Mouse (Mus musculus): ENCODE data around the gene Mafk. TPM values are rescaled to one million over a fixed set of nuclear protein-coding genes. Genes with fewer than 3 reads are reported as not detected.
"Not testable (repeated sequence)": the region's sequence is repeated elsewhere in the genome, so short reads cannot be mapped to it uniquely, and the experiment has no call there.

Gene Mafk
- 72.4 and 83.0 TPM in 2 replicates for total RNA-seq (2015; ENCODE audit: low replicate concordance)
- 147 and 218 TPM in 2 replicates for total RNA-seq (2017; ENCODE audit: low replicate concordance)

DNA sequence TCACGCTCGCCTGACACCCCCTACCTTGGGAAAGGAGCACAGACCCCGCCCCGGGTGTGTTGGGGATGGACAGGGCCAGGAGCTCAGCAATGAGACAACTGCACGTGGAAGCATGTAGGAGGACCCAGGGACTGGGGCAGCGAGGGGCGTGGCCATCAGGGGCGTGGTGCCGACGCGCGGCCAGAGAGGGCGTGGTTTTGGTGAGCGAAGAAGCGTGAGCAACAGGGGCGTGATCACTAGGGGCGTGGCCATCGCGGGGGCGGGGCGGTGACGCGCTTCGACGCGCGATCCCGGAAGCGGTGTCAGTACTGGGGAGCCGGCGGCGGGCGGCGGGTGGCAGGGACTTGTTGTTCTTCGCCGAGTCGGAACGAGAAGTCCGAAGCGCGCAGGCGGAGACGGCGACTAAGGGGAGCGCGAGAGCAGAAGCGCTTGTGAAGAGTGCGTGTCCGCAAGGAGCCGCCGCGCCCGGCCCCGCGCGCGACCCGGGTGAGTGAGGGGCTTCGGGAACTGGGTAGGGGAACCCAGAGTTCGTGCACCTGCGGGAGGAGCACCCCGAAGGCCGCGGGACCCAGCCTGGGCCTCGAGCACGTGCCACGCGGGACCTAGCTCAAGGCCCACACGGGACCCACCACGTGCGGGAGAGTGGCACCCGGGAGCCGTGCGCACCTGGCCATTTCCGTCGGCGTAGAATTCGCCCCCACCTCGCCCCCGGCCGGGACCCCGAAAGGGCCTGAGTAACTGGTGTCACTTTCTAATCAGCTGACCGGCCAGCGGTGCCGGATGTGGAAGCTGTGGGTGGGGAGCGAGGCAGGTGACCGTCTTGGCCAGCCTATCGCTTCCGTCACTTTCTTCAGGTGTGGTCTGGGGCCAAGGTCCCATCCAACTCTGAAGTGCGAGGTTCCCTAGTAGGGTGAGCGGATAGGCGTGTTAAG is at the start of gene Mafk:
Gene Mafk (plus strand): TSS at position 287 of the 932 bp plus-strand sequence.
- ATAC-seq (replicated peaks; ENCODE audit: low FRiP score, poor library complexity, severe bottlenecking), result peak; percentile 70

DNA sequence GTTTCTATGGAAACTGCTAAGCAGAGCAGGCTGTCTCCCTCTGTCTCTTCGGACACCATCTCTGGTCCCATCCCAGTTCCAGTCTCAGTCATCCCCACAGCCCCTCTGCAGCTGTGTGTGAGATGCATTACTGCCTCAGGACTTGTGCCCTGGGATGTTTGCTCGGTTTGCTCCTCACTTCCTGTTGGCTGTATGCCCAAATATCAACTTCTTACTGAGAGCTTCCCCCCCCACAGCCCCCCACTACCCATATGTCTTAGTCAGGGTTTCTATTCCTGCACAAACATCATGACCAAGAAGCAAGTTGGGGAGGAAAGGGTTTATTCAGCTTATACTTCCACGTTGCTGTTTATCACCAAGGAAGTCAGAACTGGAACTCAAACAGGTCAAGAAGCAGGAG is 48.7 kb upstream of the Mafk start:
- not testable (repeated sequence) for ATAC-seq (replicated peaks; ENCODE audit: low FRiP score, poor library complexity, severe bottlenecking)

DNA sequence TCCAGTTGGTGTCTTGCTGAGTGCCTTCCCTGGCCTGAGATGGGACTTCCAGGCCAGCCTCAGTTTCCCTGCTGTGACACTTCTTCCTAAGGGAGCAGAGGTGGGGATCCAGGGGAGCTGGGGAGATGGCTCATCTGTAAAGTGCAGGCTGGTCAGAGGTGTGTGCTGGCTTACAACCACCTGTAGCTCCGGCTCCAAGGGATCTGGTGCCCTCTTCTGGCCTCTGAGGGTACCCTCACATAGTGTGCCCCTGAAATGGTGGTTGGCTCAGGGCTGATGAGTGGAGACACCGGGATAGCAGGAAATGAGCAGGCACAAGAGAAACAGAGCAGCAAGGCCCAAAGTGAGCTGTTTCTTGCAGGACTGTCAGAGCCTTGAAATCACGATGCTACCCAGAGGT is 45.5 kb upstream of the Mafk start:
- ATAC-seq (replicated peaks; ENCODE audit: low FRiP score, poor library complexity, severe bottlenecking), result peak; percentile 75

DNA sequence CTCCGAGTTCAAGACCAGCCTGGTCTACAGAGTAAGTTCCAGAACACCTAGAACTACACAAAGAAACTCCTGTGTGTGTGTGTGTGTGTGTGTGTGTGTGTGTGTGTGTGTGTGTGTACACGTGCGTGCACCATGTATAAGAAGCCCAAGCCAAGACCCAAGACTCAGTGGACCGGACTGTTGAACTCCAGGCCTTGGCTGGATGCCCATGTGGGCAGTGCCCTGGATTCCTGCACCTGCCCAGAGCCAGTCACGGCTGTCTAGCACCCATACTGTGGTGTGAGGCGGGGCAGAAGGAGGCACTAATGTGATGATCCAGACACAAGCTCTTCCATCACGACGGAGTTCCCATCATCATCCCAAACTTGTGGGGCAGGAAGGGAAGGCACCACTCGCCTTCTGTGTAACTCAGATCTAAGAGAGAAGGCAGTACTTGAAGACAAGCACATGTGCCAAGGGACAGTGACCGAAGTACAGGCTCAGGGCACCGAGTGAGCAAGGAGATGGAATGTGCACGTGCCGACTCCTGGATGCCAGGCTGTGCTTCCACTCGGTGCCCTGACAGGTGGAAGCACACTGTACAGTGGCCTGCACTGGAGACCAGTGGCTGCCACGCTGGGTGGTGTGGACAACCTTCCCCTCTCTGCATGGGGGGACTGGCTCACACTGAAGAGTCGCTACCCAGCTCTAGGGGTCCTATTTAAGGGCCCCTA is 41.7 kb upstream of the Mafk start:
- ATAC-seq (replicated peaks; ENCODE audit: low FRiP score, poor library complexity, severe bottlenecking), result no peak

DNA sequence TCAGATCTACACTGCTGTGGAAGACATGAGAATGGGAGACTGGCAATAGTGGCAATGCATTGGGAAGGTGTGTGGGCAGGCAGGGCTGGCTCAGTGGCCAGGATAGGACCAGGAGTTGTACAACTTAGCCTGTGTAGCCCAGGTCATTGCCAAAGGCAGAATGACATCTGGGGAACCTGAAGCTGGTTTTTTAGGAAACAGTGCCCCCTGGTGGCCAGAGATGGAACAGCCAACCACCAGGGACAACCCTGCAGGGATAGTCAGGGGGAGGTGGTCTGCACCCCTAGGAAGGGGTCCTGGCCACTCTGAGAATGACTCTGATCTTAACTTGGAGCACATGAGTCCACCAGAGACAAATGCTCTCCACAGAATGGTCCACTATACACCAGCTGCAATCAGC is 40.8 kb upstream of the Mafk start:
- ATAC-seq (replicated peaks; ENCODE audit: low FRiP score, poor library complexity, severe bottlenecking), result peak; percentile 56

DNA sequence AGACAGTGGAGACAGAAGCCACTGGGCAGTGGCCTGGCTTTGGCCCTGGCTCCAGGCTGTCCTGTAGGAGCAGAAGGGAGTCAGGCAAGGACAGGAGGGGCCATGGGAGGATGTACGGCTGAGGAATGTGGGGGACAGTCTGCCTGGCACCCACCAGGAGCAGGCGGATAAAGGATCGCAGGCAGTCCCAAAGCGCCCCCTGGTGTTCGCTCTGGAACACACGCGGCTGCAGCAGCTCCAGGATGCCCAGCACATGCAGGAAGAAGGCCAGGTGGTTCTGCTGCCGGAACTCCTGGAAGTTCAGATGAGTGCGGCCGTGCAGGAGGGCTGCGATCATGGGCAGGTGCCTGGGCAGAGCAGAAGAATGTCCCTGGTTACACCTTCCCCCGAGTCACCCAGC is 36.6 kb upstream of the Mafk start:
- peak; percentile 40; the same call in 1 of the 2 replicates for ATAC-seq (replicated peaks; ENCODE audit: low FRiP score, poor library complexity, severe bottlenecking)

DNA sequence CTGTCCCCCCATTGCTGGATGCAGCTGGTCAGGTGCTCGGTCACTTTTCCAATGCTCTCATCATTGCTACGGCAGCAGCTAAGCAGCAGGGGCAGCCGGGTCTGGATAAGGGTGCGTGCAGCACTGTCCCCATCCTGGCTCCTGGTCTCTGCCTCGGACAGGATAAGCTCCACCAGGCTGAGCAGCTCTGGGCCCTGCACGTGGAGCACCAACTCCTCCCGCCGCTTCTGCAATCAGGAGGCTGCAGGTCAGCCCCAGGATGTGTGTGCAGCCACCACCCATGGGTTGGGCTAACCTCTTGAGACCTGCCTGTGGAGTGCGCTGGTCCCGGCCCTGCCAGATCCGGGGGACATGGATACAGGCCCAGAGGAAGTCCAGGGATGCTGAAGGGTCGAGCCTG is 35.2 kb upstream of the Mafk start:
- ATAC-seq (replicated peaks; ENCODE audit: low FRiP score, poor library complexity, severe bottlenecking), result no peak

DNA sequence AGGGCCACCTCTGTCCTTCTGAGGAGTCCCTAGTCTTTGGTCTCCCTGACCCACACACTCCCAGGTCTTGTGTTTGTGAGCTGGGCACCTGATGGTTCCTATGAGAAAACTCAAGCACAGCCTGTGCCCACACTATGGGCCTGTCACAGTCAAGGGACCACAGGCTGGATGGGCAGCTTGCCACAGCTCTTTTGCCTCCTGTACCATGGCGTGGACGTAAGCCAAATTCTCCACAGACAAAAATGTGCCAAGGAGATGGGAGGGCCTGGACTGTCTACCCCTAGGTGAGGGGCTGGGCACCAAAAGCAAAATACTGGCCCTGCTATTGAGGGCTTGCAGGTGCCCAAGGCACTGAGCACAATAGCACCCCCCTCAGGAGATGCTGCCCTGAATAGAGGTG is 34.7 kb upstream of the Mafk start:
- ATAC-seq (replicated peaks; ENCODE audit: low FRiP score, poor library complexity, severe bottlenecking), result no peak

DNA sequence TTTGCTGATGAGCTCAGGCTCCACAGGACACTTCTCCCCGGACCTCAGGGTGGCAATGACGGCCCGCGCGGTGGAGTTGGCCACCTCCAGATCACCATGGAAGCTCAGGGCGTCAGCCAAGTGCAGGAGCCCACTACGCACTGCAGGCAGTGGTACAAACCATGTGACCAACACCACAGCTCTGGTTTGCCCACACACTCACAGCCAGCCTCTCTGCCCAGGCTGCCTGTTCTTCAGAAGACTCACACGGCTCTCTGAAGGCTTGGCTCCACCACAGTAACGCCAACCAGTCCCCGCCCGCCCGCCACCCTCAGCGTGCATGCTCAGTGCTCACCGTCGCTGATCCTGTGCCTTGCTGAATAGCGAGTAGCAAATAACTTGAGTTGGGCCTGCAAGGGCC is 33.2 kb upstream of the Mafk start:
- no peak for ATAC-seq (replicated peaks; ENCODE audit: low FRiP score, poor library complexity, severe bottlenecking)

DNA sequence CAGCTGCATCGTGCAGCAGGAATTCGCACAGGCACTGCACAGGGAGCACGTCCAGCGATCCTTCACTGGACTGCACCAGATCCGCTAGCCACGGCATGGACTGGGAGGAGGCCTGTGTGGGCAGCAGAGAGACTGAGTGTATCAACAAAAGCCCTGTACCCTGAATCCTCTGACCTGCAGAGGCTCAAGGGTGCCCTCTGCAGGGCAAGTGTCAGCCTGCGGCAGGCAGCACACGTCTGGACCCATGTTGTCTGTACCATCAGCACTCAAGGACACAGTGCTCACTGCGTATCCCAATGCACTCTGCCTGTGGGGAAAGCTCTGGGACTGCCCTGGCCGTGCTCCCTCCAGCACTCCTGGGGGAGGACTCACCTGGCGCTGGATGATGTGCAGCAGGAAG is 27.0 kb upstream of the Mafk start:
- ATAC-seq (replicated peaks; ENCODE audit: low FRiP score, poor library complexity, severe bottlenecking), result peak; percentile 54; the same call in 1 of the 2 replicates

DNA sequence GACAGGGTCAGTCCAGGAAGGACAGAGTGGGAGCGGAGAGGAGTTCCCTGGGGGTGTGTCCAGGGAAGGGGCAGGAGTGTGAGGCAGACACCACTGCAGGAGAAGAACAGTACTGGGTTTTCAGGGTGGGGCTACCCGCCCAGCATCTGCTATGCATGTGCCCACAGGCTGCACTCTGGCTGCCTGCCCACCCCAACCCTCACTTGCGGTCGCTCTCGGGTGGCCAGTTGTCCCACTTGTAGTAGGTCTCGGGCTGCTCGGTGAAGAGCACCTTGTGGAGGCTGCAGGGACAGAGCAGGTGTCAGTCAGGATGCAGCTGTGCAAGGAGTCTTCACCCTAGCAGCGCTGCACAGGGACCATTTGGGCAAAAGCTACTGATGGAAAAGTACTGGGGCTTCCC is 23.1 kb upstream of the Mafk start:
- ATAC-seq (replicated peaks; ENCODE audit: low FRiP score, poor library complexity, severe bottlenecking), result no peak

DNA sequence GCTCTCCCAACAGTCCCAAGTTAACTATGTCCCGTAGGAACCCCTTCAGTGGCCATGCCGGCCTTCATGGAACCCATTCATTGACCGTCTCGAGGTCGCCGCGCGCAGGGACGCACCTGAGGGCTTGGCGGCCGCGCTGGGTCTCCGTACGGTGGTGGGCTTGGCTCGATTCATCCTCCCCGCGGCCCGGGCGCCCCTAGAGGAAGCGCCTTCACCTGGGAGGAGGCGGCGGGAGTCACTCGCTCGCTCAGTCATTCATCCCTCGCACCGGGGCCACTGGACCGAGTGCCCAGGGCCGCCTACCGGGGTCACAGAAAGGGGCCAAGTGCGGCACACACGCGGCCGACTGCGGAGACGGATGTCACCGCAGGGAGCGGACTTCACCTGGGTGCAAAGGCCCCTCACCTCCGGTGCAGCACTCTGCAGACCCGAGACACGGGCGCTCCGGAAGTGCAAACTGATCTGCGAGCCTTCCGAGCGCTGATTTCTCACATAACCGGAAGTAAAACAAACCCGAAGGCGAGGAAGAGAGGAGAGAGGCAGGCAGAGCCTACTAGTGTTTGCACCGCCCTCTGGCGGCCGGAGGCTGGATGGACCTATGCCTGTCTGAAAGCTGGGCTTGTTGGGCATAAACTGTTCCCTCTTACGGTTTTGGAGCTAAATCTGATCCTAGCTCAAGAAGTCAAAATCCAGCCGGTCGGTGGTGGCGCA is 15.9 kb upstream of the Mafk start, which contains the start of gene Ints1:
Gene Ints1 (minus strand): TSS at position 459 of the 711 bp plus-strand sequence.
- peak; percentile 92 for ATAC-seq (replicated peaks; ENCODE audit: low FRiP score, poor library complexity, severe bottlenecking)

DNA sequence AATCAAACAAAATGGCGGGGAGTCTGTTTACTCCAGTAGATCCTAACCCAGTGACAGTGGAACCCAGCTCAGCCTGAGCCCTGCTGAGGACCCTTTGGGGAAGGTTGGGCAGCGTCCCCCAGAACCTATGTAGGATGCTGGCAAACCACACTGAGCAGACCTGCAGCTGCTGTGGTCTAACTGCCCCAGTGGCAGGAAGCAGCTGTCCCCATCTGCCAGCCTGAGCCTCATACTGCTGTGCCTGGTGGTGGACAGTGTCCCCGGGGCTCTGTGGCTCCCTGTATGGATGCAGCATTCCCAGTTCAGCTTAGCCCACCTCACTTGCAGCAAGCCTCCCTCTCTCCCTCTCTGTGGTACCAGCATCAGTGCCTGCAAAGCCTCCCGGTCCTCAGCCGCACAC is 14.3 kb upstream of the Mafk start:
- no peak for ATAC-seq (replicated peaks; ENCODE audit: low FRiP score, poor library complexity, severe bottlenecking)

DNA sequence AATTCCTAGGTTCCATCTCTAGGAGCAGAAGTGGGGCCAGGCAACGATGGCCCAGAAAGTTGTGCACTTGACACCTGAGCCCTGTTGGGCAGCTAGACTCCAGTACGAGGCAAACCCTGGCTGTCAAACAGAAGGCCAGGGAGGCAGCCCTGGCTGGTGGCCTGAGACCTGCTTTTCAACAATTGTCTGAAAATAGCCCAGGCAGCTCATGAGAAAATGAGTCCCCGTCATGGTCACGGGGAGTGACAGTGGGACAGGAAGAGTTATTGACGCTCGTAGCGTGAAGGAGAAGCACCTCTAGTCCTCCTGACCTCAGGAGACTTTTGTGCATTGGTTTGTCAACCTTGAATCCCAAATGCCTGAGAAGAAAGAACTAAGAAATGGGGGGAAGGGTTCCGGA is 9.9 kb upstream of the Mafk start:
- ATAC-seq (replicated peaks; ENCODE audit: low FRiP score, poor library complexity, severe bottlenecking), result no peak

DNA sequence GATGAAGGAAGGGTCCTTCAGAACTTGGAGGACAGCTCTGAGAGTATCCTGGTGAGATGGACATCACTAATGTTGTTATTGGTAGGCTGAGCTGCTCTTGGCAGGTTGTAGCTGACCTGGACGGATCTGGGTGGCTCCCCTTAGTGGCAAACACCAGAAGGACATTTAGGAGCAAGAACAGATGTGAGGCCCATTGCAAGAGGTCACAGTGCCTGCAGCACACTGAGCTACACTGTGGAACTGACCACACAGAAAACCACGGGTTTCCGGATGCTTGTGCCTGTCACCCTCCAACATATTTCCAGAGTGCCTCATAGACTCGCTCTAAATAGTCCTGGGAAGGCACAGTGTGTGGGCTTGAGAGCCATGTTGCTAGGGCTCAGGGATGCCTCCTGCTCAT is 1.8 kb upstream of the Mafk start:
- ATAC-seq (replicated peaks; ENCODE audit: low FRiP score, poor library complexity, severe bottlenecking), result no peak

DNA sequence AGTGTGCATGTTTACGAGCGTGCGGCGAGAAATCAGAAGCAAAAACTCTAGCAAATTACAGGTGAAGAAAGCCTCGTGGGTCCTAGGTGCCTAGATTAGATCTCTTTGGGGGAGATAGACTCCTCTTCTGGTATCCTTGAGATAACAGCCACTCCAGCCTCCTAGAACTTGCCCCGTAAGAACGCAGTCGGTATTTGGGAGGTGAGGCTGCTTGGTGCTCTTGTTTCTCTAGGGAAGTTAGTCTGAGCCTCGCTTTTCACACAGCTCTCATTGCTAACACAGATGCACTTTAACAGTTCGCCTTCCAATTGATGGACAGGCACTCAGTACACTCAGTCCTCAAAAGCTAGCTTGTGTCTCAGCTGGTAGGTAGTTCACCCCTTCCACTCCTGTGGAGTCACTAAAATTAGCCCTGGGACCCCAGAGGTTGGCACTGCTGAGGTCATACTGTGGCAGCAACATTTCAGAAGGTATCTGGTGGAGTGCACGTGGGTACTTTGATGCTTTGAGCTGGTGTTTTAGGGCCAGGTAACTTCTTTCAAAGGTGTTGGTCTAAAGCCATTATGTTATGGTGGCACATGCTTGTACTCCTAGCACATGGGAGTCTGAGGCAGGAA is 954 bp downstream of the Mafk start:
- 0 out of 2 replicates have a peak, but pooled peaks have one; percentile 4 for ATAC-seq (replicated peaks; ENCODE audit: low FRiP score, poor library complexity, severe bottlenecking)

DNA sequence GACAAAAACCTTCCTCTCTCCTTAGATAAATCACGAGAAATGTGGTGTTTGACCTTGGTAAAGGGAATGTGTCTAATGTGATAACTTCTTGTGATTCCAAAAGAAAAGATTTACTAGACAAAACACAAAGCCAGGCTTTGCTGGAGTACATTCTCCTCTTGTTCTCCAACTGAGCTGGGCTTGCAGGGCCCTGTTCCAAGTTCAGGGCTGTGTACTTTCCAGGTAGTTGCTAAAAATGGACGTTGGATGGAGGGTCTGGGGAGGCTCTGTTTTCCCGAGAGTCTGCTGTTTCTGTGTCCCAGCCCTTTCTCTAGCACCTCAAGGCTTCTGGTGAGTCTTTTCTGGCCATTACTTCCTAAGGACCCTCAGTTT is 1.6 kb downstream of the Mafk start:
- no peak for ATAC-seq (replicated peaks; ENCODE audit: low FRiP score, poor library complexity, severe bottlenecking)

DNA sequence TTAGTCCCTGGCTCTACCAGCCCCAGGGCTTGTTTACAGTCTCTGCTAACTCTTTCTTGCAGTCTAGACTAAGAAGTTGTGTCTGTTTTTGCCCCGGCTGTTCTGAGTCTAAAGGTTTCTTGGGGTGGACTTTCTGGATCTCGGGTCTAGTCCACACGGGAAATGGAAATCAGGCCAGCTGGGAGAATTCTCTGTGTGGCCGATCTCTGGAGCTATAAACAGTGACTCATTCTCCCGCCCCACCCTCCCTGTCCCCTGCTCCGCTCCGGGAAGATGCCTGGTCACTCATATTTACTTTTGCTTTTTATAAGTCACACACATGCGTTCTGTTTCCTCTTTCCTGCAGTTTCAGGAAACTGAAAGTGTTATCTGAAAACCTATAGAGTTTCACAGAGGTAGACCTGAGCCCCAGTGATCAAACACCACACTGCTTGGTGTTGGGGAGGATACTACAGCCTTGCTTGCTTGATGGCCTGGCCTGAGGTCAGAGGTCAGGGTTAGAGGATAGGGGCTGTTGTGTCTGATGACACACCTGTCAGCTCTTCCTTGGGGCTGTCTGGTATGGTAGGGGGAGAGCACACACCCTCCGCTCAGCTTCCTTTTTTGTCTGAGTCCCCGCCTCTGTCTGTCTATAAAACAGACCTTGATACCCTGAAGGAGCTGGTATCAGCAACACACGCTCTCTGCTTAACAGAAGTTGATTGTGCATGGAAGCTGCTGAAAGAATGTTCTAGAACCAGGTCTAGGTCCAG is 2.2 kb downstream of the Mafk start:
- ATAC-seq (replicated peaks; ENCODE audit: low FRiP score, poor library complexity, severe bottlenecking), result peak; percentile 22

DNA sequence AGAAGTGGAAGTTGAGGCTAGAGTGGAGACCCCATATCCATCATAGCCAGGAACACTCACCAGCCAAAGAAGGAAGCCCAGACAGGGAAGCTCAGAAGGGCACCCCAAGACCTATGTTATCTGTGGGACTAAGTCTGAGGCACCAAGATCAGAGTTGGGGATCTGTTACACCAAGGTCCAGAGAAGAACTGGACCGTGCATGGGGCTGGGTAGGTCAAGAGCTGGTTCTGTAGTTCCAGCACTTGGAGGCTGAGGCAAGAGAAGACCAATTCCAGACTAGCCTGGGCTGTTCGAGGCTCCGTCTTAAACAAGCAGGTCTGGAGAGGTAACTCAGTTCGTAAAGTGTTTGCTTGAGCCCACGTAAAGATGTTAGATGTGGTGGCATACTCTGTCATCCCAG is 2.8 kb downstream of the Mafk start:
- ATAC-seq (replicated peaks; ENCODE audit: low FRiP score, poor library complexity, severe bottlenecking), result no peak
